Mouse (Mus musculus) cerebellum, adult 9-11 months (tissue): ENCODE results near the gene BC048507.
"Not testable (repeated sequence)": the region's sequence is repeated elsewhere in the genome, so short reads cannot be mapped to it uniquely, and the experiment has no call there.

Source experiments
- DNase-seq: peaks from one replicate; pipeline ENCODE4 v3.0.0; 2022

Gene BC048507

GRCm38 (mm10) chr13:67863026-67863425 lies at the start of gene BC048507:
BC048507 (plus strand) TSS chr13:67863326.
- DNase-seq: no peak

- peak; percentile 85 for DNase-seq
Measured at GRCm38 (mm10) chr13:67813710-67814660, 49.1 kb upstream of the BC048507 start, which contains the start of gene Zfp273. Zfp273 (plus strand) TSS chr13:67813740.

GRCm38 (mm10) chr13:67818636-67819035 lies 44.5 kb upstream of the BC048507 start:
- DNase-seq: no peak

DNA sequence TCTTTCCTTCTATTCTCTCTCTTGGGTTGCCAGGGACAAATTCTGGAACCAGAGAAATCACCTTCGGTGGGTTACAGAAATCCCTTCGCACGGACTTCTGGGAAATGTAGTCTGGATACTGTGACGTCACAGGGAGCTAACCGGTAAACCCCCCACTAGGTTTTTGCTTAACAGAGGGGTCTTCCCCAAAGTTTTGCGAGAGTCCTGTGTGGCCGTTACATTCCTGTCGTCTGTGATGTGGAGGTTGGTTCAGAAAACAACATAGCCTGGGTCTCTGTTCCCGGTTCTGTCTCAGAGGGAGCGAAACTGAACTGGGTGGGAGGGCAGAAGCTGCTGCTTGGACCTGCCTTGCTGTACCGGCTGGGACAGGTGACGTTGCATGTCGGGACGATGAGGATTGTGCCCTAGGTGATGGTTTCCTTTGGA lies 32.2 kb upstream of the BC048507 start, which contains the start of gene Gm10037:
Gm10037 (plus strand) TSS at position 196 of the 426 bp plus-strand sequence.
- DNase-seq: peak; percentile 67

DNA sequence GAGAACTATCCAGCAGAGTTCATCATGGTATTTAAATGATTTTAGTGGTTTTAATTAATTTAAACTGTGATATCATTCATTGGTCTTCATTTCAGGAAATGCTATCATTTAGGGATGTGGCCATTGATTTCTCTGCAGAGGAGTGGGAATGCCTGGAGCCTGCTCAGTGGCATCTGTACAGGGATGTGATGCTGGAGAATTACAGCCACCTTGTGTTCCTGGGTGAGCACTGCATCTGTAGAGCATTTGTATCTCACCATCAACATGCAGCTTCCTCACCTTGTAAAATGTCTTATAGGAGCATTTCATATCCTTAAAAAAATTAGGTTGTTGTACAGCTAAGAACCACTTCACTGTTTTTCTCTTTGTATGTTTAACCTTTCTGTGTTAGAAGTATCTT lies 30.0 kb upstream of the BC048507 start:
- DNase-seq: not testable (repeated sequence)

- no peak for DNase-seq
Measured at GRCm38 (mm10) chr13:67843775-67844118, 19.4 kb upstream of the BC048507 start.

DNA sequence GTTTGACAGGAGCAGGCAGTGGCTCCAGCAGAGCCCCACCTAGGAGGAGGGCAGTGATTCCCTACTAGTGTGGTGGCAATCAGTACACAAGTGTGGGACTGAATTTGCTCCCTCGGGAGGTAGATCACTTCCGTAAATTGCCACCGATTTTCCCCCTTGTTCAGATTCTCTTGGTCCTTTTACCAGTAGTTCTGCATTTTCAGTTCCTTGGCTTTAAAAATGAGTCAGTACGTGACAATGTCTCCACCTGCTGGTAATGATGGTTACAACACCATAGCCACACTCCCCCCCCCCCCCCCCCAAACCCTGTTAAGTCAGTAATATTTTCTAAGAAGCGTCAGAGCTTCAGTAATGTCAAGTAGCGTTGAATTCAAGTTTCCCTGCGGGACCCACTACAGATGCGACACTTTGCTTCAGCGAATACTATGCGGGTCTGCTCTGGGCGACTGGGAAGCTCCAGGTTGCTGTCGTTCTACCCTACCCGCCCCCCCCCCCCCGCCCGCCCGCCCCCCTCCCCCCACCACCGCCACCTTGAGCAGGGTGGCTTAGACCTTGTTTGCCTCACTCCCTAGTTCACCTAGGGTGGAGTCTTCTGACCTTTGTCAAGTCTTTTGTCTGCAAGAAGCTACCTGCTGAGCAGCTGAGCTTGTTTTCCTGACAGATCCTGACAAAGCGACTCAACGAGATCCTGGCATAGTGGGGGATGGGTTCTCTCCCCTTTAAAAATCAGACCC lies 18.8 kb upstream of the BC048507 start:
- DNase-seq: peak; percentile 54

GRCm38 (mm10) chr13:67844853-67845194 lies 18.3 kb upstream of the BC048507 start:
- peak; percentile 23 for DNase-seq

DNA sequence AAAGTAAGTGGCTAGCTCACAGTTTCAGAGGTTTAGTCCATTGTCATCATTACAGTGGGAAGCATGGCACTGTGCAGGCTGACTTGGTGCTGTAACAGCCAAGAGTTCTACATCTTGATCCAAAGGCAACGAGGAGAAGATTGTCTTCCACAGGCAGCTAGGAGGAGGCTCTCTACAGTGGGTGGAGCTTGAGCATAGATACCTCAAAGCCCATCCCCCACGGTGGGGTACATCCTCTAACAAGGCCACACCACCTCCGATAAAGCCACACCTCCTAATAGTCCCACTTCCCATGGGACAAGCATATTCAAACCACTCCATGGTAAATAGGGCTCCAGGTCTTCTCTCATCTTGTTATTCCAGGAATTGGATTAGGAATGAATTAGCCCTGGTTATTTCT lies 12.8 kb upstream of the BC048507 start:
- DNase-seq: no peak

GRCm38 (mm10) chr13:67853130-67853529 lies 10.0 kb upstream of the BC048507 start:
- DNase-seq: no peak

DNA sequence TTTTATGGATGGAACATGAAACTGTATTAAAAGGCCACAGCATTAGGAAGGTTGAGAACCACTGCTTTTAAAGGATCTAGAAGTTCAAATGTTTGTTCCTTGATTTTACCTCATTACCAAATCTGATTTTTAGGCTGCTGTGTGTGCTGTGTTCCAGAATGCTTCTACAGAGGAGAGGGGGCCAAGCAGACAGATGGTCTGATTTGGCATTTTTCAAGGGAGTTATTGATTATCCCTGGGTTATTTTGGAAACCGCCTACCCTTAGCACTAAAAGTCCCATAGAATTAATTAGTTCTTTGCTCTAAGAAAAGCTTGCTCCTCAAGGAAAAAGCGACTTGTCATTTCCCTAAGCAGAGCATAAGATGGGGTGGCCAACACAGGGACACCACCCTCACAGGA lies 9.1 kb upstream of the BC048507 start:
- no peak for DNase-seq

DNA sequence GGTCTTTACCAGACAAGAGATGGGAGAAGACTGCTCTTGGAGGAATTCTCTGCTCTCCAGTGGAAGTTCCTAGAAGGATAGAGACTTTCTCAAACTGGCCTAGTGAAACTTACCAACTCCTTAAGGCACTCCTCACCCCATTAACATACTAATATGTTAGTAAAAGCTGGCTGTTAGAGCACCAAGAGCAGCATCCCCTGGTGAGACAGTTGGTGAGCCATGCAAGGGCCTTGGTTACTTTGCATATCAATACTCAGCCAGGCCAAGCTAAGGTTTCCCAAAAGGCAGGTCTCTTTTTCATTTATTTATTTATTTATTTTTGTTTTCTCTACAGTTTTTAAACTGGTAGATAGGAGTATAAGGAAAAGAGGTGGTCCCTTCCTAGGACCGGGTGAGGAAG lies 5.8 kb upstream of the BC048507 start:
- no peak for DNase-seq

- no peak for DNase-seq
Measured at GRCm38 (mm10) chr13:67862508-67862907, 618 bp upstream of the BC048507 start.

DNA sequence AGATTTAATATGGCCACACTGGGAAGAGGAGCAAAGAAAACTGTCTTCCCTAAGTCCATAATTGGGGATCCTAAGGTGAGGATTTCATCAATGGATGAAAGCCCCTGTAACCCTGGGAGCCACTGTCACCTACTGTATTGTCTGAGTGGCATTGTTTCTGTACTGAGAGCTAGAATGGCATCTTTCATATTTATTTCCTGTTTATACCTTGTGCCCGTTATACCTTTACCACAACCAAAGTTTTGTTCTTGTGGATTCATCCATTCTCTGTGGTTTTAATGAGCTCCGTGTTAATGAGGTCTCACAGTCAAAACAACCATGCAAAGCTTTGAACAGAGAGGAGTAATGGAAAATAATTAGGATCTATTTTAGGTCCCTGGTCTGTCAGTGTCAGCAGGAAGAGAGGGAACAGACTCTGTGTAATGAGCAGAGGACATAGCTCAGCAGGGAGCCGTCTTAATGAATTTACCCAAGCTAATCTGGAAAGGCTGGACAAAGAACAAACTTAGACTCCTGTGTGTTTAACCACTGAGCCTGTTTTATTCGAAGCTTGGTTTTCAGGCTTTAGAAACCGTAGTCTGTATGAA lies 1.7 kb downstream of the BC048507 start:
- no peak for DNase-seq

GRCm38 (mm10) chr13:67867899-67868298 lies 4.8 kb downstream of the BC048507 start:
- no peak for DNase-seq

GRCm38 (mm10) chr13:67876049-67876698 lies 13.0 kb downstream of the BC048507 start:
- not testable (repeated sequence) for DNase-seq

- no peak for DNase-seq
Measured at GRCm38 (mm10) chr13:67876699-67877254, 13.7 kb downstream of the BC048507 start.

DNA sequence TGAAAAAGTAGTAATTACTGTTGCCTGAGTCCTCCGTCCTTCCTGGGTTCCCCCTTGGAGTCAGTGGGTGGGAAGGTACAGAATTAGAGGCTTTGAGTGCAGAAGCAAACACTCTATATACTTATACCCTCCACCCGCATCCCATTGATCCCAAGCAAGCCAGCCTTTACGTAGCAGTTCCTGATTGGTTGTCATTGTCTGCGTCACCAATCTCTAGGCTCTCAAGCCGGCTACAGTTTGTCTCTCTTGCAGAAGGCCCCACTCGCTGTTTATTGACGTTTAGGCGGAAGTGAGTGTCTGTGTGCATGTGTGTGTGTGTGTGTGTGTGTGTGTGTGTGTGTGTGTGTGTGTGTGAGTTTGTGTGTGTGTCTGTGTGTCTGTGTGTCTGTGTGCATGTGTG lies 20.8 kb downstream of the BC048507 start:
- DNase-seq: no peak

- DNase-seq: no peak
Measured at GRCm38 (mm10) chr13:67909759-67910158, 46.6 kb downstream of the BC048507 start.
